Mouse (Mus musculus) ovary, adult 18-20 months (tissue): ENCODE results near the gene Smoc1.

ENCODE experiments used
- DNase-seq: peaks from one replicate; pipeline ENCODE4 v3.0.0; 2022; ENCODE audit warnings: low spot score, mixed read lengths

Smoc1 gene

DNA sequence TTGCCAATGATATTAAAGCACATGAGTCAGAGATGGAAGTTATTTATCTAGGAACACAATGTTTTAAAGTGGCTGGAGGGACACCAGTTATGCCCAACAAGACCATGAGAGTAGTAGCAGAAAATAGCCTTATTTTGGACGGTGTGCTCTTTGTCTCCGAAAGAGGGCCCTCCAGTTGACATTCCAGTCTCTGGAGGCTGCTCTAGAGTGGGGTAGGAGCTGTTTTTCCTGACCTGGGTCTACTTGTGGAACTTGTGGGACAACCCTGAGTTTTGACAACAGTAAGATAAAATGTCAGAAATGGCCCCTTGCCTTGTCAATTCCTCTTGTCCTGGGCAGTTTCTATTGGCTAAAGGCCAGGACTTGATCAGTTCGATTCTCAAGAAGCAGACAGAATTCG, 104.5 kb downstream of the Smoc1 start:
- DNase-seq: no peak

DNA sequence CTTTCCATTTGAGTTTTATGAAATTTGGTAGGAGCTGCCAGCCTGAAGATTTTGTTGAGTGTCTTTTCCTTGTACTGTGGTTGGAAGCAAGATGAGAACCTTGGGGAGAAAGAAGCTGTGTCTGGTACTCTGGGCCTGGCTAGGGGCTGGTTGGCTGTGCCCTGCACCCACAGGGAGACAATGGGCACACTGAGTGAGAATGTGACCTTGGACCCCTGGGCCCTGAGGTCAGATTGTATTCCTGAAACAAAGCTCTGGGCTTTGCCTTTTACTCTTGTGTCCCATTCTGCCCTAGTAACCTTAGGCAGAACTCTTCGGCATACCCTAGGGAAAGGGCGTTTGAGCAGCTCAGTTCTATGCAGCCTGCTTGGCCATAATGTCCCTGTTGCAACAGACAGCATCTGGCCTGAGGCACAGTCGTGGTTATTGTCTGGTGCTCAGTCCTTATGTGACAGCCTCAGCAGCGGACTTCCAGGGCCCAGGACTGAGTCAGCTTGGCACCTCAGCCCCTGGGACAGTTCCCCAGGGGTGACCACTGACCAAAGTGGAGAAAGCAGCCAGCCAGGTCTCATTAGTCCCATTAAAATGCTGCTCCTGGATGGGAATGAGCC, 106.6 kb downstream of the Smoc1 start:
- no peak for DNase-seq

DNA sequence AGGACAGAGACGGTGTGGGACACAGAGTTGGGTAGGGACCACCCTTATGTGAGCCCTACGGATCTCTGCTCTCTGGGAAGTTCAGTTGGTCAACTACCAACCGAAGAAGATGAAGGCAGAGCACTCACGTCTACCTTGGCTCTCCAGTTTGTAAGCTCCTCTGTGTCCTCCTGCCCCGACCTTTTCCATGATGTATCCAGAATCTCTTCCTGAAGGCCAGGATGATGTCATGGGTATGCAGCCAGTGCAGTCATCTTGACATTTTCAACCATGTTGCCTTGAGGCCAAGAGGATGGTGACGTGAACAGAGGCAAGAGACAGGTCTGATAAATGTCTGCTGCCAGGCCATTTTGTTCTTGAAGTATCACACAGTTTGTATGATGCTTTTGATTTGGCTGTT, 111.6 kb downstream of the Smoc1 start:
- no peak for DNase-seq

DNA sequence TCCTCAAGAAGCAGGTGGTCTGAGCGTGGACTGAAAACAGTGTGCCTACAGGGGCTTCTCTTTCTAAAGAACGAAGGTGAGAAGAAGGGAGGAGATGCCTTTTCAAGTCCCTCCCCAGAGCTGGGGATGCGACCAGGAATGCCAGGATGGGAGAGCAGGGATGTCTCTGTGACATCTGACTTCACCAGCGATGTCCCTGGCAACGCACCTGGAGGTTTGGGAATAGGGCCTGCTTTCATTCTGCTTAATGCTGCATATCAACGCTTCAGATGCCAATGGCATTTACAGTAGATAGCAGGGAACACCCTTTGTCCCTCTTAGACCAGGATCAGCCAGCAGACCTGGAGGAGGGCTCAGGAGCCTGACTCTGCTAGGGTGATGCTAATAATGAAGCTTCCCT, 112.9 kb downstream of the Smoc1 start:
- no peak for DNase-seq

DNA sequence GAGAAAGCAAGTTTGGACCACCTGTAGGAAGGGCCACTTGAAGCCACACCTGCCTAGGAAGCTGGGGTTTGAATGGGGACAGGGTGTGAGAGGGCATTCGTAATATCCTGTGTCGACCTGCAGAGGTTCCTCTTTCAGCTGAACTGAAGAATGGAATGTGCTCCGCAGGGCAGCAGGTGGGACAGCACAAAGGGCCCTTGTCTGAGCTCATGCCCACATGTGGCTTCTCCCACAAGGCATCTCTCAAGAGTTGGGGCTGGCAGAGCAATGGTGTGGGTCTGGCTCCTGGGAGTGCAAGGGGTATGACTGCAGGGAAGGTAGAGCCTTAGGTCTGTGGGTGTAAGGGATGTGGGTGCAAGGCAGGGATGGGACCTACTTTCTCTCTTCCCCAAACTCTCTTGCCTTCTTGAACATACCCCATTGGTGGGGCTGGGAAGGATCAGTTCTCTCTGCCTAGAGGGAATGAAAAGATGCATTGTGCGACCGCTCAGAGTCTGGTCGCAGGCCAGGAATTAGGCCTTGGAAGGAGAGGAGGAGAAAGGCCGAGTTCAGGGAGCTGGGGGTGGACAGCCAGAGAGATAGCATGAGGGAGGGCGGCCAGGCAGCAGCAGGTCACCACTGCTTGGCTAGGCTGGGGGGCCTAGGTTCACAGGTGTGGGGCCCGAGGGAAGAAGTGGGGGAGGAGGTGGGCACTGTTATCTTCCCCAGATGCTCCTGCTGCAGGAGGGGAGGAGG, 114.2 kb downstream of the Smoc1 start:
- peak; percentile 77 for DNase-seq

DNA sequence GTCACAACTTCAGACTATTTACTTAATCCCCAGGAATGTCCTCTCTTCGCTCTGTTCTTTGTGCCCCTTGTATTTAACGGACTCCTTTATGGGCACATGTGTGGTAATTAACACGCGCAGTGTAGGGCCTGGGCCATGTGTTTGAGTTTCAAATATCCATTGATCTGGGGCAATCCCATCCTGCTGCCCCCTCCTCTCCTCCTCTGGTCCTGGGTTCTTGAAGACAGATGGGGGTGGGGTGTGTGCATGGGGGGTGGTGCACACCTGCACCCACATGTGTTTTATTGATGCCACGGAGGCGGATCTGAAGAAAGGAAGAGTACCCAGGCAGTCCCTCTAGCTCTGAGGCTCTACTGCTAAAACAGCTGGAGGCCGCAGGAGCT, 114.7 kb downstream of the Smoc1 start:
- no peak for DNase-seq

DNA sequence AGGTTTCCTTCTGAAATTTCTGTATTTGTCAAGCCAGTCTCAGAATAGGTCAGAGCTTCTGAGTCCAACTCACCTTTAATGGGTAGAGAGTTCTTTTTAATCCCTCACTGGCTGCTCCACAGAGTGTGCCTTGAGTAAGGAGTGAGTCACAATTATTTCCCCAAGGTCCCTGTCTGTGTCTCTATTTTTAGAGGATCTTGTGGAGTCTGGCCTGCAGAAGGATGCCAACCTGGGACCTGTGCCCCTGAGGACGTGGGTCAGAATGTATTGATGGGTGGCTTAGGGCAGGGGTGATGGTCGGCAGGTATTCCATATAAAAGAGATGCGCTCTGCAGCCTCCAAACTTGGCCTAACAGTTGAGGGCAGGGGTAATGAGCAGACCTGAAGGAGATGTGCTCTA, 115.6 kb downstream of the Smoc1 start:
- DNase-seq: no peak

DNA sequence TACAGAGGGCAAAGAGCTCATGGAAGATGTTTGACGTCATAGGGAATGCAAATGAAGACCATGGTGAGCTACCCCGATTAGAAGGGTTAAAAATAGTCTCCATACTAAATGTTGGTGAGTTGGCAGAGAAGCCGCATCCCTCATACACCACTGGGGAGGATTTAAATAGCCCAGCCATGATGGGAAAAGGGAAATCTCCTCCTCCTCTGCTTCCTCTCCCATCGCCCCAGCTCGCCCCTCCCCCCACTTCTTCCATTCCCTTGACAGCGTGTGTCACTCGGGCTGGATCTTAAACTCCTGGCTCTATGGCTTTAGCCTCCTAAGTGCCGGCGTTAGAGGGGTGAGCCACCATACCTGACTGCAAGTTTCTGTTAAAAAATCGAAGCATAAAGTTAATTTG, 117.6 kb downstream of the Smoc1 start:
- DNase-seq: no peak

DNA sequence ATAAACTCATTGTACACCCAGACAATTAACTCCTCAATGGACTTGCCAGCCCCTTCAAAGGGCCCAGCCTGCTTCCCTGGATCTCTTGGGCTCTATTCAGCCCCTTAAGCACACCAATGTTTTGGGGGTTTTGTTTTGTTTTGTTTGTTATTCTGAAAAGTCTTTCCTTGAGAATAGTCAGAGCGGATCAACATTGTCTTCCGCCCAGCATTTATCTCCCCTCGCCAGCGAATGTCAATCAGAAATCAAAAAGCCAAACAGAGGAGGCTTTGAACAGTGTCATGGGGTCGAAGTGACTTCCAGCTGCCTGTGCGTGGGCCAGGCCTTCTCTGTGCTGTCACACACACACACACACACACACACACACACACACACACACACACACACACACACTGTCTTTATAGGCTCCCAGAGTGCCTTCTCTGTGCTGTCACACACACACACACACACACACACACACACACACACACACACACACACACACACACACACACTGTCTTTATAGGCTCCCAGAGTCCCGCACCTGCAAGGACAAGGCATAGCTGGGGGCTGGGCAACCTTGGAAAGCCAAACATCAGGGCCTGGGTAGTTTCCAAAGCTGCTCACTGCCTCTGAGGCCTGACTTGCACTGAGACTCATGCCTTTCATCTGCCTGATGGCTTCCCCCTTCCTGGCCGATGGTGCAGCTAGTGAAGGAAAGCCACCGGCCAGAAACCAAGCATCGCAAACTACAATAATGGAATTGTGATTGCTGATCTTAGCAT, 120.0 kb downstream of the Smoc1 start:
- peak; percentile 86 for DNase-seq

DNA sequence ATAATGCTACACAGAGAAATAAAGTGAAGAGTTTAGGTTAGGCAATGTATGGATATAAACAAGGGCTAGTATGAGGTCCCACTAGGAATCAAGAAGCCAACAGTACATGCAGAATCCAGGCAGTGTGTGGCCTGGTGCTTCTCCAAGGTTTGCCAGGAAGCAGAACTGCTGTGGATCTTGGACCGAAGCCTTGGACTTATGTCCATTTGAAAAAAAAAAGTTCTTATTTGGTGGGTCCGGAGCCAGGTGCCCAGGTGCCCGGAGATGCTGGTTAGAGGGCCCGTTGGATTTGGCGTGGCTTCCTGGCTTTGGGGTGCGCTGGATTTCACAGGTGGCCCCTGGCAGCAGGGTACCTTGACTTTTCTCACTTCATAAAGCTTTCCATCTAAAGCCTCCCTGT, 121.3 kb downstream of the Smoc1 start:
- DNase-seq: no peak

DNA sequence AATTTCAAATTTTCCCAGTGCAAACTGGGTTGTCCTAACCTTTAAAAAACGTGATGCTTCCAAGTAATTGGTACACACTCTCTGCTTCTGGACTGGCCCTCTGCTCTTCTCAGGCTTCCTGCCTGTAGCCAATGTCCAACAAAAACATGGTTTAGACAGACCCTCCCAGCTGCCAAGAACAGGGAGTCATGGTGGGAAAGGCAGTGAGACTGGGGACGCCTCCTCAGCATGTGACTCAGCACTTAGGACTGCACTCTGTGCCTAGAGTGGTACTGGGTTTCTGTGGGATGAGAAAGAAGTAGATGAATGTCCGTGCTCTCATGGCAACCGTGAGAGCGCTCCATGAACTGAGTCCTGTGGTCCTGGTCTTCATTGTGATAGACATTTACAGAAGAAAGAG, 124.3 kb downstream of the Smoc1 start:
- DNase-seq: no peak

DNA sequence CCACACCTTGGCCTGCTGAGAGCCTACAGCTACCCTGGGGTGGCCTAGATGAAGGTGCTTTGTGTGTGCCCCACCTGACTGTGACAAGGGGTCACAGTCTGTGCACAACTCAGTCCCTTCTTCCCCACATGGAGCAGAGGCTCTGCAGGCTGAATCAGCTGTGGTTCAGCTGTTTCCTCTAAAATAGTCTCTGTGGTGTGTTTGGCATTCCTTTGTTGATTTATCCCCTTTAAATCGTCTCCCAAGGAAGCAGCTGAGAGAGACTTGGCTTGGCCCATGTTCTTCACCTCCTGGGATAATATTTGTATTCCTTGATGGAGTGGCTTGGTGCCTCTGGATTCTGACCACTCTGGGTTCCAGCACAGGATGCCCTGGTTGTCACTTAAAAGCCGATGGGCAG, 125.5 kb downstream of the Smoc1 start:
- DNase-seq: no peak

DNA sequence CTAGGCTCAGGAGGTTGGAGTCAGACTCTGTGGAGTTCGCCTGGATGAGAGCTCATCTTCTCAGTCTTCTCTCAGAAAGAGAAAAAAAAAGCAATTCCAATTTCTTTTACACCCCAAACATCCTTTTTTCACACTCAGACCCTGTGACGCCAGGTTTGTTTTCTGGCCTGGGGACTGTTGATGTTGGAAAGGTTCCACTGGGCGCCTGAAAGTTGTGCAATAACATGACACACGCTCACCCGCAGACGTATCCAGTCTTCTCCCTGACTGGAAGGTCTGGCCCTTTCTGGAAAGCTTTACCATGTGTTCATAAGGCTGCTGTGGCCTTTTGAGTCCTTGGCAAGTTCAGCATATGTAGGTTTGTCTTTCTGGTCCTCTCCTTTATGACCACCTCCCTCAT, 129.1 kb downstream of the Smoc1 start:
- peak; percentile 64 for DNase-seq

DNA sequence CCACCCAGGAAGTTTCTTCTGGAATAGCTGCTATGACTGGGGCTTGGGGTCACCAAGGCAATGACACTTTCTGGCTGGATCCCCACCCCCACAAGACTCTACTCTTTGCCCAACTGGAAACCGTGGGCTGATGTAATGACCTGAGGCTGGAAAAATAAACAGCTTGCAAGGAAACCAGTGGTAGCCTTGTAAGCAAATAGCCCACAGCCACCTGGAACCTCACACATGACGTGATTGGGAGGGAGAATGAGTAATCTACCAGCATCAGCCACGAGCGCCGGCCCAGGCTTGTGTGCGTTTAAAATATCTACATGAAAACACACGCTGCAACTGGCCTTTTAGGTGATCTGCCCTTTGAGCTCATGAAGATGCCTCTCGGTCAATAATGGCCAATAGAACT, 130.2 kb downstream of the Smoc1 start:
- DNase-seq: no peak

DNA sequence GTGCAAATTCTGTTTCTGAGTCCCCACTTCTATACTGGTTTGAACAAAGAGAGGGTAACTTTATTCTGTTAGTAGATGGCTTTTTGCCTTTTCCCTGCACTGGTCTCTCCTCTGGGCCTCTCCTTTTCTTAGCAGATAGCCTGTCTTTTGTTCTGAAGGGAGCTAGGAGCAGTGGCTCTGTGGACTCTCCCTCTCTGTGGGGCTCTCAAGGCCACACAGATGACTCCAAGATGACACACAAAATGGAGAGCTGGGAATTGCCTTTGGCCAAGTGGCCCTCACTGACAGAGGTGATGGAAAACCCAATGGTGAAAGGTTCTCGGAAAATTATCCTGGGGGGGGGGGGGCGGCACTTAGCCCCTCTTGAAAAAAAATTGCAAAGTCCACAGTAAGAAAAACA, 133.3 kb downstream of the Smoc1 start:
- no peak for DNase-seq

DNA sequence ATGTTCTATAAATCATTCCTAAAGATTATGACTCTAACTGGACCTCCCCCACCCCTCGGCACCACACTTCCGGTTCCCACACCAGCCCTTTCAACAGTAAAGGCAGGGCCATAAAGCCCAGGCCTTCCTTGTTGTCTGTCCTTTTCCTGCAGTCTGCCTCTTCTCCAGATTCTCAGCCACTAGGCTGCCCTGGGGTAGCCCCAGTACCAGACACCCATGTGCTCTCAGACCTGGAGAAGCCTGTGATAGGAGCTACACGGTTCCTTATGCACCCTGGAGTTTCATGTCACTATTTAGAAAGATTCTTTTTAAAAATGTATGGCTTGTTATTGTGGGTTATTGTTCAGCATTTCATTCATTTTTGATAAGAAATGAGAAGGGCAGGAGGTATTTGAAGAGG, 133.8 kb downstream of the Smoc1 start:
- no peak for DNase-seq

DNA sequence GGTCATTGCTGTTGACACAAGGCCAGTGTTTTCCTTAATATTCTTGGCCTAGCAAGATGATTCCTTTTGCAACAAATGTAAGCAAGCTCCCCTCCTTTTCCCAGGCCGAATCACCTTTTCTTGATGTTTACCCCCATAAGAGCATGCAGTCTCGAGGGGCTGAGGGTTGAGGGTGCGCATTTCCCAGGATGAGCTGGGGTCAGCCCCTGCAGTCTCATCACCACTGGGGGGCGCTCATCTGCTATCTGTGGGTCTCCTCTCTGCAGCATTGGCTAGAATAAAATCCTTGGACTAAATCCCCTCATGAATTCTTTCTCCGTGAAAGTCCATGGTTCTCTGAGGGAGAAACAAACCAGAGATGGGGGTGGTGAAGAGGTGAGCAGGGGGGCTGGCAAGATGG, 134.2 kb downstream of the Smoc1 start:
- DNase-seq: peak; percentile 47

DNA sequence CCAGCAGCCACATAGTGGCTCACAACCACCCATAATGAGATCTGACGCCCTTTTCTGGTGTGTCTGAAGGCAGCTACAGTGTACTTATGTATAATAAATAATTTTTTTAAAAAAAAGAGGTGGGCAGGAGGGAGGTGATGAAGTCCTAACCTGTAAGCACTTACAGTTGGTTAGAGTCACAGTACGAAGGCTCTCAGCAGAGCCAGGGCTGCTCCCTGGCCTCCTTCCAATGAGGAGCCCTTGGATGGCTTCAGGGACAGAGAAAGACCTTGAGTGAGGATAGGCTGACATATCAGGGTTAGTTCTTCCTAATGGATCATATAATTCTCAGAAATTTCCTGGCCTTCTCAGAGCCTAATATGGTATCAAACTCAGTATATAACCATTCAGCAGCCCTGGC, 134.7 kb downstream of the Smoc1 start:
- peak; percentile 86 for DNase-seq

DNA sequence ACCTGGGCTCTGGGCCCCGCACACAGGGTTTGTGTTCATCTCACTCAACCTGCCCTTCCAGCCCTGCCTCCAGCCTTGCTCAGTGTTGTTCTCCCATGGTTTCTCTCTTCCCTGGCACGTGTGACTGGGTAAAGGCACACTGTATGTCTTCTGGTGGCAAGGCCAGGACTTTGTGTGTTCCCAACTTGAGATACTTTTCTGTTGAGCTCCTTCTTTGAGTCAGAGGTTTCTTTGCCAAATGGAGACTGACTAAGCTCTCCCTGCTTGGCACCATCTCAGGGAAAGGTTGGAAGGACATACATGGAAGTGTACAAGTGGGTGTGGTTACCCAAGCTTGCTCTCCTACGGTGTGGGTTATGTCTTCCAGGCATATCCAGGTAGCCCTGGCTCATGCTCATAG, 136.5 kb downstream of the Smoc1 start:
- no peak for DNase-seq

DNA sequence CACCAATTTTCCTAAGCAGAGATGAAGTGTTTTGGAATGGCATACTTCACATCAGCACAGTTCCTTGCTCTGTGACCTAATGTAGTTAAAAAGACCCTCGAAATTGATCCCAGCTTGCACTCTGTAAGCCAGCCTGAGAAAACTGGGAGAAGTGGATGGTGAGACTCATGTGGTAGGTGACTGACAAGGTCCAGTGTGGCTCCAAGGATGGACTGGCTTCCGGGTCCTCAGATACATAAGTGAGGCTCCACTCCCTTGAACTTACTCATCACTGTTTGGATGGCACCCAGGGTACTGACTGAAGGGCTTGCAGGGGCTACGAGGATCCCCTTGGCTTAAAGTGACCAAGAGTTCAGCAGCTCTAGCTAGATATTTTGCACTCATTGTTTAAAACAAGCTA, 137.0 kb downstream of the Smoc1 start:
- no peak for DNase-seq

DNA sequence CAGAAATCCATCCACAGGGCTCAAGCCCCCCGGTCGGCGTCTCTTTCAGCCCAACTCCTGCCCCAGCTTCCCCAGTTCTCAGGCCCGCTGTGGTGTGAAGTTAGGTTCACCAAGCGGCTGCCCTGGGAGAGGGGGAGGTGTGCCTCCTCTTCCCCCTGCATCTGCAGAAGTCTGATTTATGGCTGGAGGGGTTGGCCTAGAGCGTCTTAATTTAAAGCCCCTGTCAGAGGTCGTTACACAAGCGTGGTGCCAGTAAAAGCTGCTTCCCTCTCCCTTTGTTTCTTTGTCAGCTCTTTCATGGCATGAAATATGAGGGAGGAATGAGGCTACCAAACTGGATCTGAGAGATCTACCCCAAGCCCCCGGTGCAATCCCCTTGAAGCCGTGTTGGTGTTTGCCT, 139.5 kb downstream of the Smoc1 start:
- no peak for DNase-seq

DNA sequence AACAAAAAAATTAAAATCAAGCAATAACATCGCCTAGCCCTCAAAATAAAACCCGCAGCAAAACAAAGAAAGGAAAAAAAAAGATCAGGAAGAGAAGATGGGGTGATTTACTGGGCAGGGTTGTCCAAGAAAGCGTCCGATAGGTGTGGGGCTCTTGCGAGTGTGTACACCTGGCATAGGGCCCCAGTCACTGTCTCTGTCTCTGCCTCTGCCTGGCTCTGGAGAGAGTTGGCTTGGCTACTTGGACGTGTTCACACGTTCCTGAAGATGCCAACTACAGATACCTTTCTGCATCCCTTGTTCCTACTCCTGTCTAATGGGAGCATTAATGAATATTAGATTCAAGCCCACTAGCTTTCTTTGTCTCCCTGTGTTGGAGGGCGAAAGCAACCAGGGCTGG, 140.0 kb downstream of the Smoc1 start:
- DNase-seq: no peak

DNA sequence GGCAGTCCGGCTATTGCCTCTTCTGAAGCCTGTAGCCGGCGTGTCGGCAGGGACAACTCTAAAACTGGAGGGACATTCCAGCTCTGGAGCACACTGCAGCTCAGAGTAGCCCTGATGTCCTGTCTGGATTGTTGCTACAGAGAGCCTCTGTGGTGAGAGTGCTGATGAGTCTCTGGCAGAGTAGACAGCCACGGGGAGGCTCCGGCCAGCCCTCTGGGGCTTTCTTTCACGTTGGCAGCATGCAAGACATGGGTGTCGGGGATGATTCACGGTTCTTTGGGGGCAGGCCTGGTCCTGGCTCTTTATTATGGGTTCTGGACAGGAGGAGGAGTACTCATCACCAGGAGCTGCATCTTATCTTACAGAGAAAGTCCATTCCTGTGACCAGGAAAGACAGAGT, 140.5 kb downstream of the Smoc1 start:
- no peak for DNase-seq

DNA sequence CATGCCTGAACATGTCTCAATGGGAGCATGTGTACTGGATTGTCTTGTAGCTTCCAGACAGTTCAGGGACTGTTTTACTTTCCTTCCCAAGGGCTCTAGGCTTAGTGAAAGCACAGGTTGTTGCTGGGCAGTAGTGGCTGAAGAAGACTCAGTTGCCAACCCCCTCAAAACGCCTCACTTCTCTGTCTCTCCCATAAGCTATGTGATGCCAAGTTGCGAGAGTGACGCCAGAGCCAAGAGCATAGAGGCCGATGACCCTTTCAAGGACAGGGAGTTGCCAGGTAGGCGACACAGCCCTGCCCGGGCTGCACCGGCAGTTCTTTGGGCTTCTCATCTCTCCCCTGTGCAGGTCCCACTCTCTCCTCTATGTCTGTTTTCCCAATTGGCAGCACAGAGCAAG, 141.4 kb downstream of the Smoc1 start:
- no peak for DNase-seq
